Mouse (Mus musculus) forelimb bud, embryonic 11.5 days (tissue): Measurements from ENCODE around the gene Efcab6.
A peak's percentile ranks its signal among the peaks of the same experiment; 100 is the strongest.

Experiments used
- DNase-seq: peaks from one replicate; pipeline ENCODE4 v3.0.0-alpha.2; 2012; ENCODE audit warnings: low read depth, low spot score

Efcab6 gene

DNA sequence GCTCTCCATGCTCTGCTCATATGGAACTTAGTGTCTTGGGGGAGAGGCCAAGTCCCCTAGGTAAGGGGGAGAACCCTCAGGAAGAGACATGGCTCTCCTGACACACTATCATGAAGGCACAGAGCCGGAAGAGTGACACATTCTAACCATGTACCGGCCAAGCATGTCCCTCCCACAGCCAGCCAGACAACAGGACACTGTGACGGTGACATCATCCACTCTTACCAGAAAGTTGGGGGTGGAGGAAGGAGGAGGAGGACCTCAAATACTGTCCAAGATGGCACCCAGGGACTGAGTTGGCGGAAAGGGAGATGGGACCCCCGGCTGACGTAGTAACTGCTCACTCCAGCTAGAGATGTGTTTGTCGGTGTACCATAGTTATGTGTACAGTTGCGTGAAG lies 181.4 kb downstream of the Efcab6 start:
- DNase-seq: no peak

DNA sequence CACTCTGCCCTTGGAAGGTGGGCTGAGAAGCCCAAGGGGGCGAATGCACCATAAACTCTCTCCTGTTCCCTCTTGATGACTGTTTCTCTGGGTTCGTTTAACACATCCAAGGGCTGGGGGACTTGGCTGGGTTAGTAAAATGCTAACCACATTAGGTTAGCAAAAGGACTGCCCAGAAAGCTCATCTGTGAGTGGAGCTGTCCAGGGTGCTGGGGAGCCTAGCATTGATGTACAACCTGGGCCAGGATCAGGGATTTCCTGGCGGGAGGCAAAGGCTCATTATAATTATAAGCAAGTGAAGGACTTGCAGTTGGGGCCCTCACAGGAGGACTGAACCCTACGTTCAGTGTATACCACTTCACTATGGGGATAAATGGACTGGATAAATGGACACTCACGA lies 185.3 kb downstream of the Efcab6 start:
- peak; percentile 85 for DNase-seq

DNA sequence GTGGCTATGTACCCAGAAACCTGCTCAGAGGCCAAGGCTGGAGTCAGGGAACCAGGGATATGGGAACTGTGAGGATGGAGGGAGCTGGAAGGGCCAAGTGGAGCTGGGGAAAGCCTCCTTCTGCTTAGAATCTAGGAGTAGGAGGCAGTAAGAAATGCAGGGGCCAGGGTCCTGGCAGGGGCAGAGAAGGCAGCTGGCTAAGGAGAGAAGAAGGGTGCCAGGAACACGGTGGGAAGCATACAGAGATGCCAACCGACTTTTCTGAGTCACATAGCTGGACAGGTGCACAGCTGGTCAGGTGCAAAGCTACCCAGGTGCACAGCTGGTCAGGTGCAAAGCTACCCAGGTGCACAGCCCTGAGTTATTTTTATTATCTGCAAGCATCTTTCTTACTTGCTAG lies 187.3 kb downstream of the Efcab6 start:
- DNase-seq: no peak

- no peak for DNase-seq
These were observed 187.9 kb downstream of the Efcab6 start for GRCm38 (mm10) chr15:83877155-83877866.

DNA sequence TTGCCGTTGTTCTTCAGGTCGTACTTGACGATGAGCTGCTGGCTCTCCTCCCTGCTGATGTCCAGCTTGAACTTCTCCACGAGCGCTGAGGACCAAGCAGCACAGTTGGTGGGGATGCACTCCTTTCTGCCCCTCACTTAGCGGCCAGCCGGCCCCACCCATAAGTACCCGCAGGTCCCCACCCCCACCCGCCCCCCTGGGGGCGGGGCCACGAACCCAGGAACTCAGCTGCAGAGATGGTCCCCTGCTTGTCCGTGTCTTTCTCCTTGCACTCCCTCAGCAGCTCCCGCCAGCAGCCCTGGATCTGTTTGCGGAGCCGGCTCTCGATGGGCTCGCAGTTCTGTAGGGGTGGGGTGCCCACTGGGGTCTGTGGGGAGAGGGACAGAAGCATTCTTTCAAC lies 194.2 kb downstream of the Efcab6 start:
- no peak for DNase-seq

GRCm38 (mm10) chr15:83865626-83866025 lies 199.6 kb downstream of the Efcab6 start:
- no peak for DNase-seq

DNA sequence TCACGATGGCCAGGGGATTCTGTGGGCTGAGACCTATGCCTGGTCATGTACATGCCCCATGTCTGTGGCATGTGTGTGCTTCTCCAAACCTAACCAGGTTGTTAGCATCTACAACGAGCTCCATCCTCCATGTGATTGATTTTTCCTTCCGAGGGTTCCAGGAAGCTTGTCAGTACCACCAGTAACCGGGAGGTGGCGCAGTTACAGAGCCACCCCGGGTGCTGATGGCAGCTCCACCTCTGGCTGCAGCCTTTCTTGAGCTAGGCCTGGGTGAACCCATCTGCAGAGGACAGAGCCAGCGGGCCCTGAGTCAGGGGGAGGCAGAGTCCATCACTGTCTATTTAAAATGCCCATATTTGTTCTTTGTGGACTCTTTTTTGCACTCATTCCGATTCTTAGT lies 208.1 kb downstream of the Efcab6 start:
- peak; percentile 57 for DNase-seq

DNA sequence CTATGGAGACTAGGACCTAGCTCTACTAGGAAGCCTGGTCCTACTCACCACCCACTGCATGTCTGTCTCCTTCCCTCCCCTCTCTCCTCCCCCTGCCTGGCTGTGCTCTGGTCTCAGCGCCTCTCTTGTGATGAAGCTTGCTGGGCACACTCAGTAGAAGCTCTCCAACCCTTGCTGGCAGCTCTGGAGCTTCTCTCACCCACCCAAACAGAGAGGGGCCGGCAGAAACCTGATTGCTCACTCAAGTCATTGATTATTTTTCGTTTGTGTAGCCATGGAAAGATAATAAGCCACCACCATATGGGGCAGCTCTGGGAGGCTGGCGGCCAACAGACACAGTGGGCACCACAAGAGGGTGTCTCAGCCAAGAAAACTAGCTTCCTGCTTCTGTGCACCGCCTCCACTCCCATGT lies 211.8 kb downstream of the Efcab6 start:
- DNase-seq: no peak

DNA sequence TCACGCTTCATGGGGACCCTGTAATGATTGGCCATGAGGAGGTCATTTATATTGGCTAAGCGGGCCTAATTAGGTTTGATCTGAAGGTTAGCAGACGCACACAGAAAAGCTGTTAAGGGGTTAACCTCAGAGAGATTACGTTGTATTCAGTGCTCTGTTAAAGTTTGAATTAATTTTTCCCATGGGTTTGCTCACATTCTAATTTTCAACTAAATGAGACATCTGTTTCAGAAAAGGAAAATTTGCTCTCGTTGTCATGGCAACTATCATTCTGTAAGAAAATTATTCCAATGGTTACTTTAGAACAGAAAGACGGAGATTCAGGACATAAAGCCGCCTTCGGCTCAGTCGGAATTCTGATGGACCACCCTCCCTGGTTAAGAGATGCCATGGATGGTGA lies 217.0 kb downstream of the Efcab6 start:
- no peak for DNase-seq

- DNase-seq: no peak
These were observed 217.7 kb downstream of the Efcab6 start for GRCm38 (mm10) chr15:83847512-83847911.

DNA sequence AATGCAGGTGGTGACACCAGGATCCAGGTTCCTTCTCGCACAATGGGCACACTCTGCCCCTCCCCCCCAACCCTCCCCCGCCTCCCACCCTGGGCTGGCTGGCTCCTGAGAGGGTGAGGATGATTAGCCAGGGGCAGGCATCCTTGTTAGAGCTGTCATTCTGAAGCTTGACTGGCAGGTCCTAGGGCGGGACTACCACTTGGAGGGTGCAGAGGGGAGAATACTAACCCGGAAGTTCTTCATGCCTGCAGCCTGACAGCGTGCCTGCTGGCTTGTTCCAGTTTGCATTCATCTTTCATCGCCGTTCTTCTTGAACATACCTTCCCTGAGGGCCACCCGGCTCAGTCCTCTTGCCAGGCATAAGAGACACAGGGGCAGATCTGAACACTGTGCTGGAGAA lies 218.6 kb downstream of the Efcab6 start:
- DNase-seq: no peak

GRCm38 (mm10) chr15:83845734-83846133 lies 219.4 kb downstream of the Efcab6 start:
- no peak for DNase-seq

GRCm38 (mm10) chr15:83842915-83843789 lies 222.0 kb downstream of the Efcab6 start:
- DNase-seq: no peak

GRCm38 (mm10) chr15:83842419-83842818 lies 222.8 kb downstream of the Efcab6 start:
- no peak for DNase-seq

DNA sequence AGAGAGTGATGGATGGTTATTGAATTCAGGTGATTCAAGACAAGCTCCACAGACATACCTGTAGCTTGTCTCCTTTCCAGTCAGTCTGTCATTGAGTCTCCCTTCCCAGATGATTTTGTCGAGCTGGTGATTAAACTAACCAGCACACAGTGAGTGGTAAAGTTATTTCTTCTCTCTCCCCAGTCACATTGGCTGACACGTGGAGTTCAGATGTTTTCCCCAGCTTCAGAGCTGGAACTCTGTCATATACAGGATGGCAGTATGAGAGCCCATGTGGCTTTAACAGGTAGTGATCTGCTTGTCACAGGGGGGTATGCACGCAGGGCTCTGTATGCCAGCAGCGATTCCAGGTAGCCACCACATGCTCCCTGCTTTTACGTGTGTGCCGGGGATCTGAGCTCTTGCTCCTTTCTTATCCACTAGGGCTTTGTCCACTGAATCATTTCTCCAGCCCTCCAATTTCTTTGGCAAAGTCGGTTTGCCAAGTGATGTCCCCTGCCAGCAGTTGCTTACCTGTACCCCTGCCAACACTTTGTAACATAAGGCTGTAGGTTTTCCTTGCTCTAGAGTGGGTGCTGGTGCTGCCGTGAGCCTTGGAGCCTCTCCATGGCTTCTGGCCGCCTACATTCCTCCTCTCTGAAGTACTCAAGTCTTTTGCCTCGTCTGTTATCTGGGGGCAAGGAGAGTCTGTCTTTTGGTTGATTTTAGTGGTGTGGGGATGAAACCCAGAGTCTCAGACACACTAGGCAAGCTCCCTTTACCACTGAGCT lies 224.0 kb downstream of the Efcab6 start:
- no peak for DNase-seq

DNA sequence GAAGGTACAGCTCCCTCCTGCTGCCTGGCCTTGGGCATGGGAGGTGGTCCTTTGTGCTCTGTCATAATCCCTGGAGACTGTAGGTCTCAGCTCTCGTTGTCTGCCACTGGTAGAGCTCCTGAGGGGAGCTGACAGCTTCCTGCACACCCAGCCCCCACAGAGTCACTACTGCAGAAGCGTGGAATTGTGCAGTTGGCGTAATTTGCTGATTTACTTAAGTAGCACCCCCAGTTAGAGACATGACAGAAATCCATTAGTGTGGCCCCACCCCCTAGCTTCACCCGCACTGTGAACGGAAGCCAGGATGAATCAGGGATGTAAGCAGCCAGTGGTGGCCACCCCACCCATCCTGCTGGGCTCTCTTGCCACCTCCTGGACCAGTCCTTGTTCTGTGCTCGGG lies 232.9 kb downstream of the Efcab6 start:
- DNase-seq: no peak

GRCm38 (mm10) chr15:83829226-83829625 lies 236.0 kb downstream of the Efcab6 start:
- DNase-seq: no peak

GRCm38 (mm10) chr15:83828011-83828410 lies 237.2 kb downstream of the Efcab6 start:
- DNase-seq: no peak
